Mouse (Mus musculus): ENCODE results near the gene B430306N03Rik.
"Not testable (repeated sequence)": the region's sequence is repeated elsewhere in the genome, so short reads cannot be mapped to it uniquely, and the experiment has no call there.

Gene B430306N03Rik

DNA sequence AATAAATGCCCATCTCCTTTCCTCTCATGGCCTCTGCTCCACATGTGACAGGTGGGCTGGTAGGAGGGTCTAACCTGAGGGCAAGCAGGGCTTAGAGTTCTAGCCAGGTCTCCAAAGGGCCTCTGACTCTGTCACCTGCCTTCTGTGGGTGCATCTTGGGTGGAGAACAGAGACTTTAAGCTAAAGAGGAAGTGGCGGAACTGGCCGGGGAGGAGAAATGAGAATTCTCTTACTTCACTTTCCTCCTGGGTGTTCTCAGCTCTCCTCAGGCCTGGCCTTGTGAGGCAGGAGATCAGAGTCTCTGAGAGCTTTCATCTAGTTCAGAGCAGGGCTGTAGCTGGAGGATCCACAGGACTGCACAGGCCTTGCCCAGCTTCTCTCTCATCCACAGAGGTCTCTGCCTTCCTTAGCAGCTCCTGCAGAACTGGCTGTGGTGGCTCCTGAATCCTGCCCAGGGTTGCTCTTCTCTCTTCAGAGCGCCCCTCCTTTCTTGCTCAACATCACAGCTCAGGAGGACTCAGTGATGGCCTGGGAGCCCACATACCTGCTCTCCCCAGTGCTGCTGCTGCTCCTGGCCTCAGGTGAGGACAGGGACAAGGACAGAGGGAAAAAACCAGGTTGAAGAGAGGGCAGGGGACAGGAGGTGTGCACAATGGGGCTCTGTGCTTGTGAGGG lies at the start of gene B430306N03Rik:
Gene B430306N03Rik, plus strand, starts transcription at position 237 of the 675 bp plus-strand sequence.
- in situ Hi-C loops (cut with MboI; ENCODE audit: low sequenced_read_pairs) = not testable (repeated sequence)

DNA sequence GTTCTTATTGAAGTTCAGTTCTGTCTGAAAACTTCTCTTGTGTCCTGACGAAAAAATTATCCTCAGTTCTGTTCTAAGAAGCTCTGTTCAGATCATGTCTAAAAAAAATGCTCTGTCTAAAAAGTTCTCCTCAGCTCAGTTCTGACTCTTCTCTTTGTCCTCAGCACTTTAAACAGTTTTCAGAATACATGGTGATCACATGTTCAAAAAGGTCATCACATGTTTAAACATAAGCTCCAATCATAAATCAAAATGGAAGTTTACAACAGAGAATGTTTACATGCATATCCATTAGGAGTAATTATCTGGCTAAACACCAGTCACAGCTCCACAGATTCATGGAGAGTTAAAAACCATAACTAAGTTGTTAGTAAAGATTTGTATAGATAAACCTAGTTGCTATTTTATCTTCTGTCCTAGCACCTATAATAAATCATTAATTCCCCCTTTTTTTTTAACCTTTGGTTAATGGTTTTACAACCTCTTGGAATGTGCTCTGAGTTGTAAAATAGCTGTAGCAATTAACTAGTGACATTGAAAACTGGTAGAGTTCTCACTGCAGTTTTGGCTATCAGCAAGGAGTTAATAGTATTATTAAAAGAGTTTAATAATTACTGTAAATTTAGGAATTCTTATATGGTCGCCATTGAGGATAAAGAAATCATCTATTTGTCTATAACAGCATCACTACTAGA lies 49.2 kb upstream of the B430306N03Rik start:
- in situ Hi-C loops (cut with MboI; ENCODE audit: low sequenced_read_pairs) = no loop called here

- in situ Hi-C loops (cut with MboI; ENCODE audit: low sequenced_read_pairs) = no loop called here
Observed at GRCm38 (mm10) chr17:48267591-48267990, 48.4 kb upstream of the B430306N03Rik start.

DNA sequence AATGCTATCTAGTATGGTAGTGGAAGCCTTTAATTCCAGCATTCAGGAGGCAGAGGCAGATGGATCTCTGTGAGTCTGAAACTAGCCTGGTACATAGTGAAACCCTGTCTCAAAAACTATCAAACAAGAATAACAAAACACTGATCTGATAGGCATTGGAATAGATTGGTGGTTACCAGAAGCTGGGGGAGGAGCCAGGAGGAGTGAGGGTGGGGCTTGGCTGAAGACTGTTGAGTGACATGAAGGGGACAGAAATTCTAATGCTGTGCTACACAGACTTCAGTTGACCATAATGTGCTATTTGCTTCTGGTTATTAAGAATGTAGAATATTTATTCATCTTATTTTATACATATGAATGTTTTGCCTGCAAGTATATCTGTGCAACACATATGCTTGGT lies 47.7 kb upstream of the B430306N03Rik start:
- in situ Hi-C loops (cut with MboI; ENCODE audit: low sequenced_read_pairs) = no loop called here

GRCm38 (mm10) chr17:48269833-48270232 lies 46.1 kb upstream of the B430306N03Rik start:
- in situ Hi-C loops (cut with MboI; ENCODE audit: low sequenced_read_pairs) = loop anchor here (5.0 kb wide), 1 partner anchor 67 kb away; no protein-coding TSS in a partner anchor

DNA sequence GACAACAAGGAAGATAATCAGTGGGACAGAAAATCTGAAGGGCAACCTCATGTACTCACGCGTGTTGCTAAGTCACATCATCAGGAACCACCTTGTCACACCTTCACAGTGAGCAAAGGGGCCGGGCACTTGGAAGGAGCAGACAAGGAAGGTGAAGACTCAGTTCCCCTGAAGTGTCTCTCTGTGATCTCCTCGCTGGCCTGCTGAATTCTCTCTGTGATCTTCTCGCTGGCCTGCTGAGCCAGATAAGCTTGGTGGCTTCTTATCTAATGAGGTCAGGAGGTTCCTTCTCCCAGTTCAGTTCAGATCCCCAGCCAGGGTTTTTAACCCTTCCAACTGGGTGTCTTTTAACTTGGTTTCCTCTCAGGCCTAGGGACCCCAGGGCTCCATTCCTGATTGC lies 43.8 kb upstream of the B430306N03Rik start:
- in situ Hi-C loops (cut with MboI; ENCODE audit: low sequenced_read_pairs) = loop anchor here (5.0 kb wide), 1 partner anchor 65 kb away; no protein-coding TSS in a partner anchor

DNA sequence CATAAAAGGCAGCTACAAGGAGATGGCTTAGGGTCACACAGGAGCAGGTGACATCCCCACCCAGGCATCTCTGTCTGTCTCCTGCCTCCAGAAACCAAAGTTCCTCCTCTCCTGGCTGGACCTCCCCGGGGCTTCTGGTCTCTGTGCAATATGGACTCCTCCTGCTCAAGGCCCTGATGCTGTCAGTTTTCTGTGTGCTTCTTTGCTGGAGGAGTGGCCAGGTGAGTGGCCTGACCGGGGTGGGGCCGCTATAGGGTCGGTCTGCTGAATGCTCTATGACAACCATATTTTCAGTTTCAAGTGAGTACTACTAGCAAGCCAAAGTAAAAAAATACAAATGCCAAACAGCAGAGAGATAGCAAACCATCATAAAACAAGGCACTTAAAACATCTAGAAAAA lies 43.3 kb upstream of the B430306N03Rik start:
- in situ Hi-C loops (cut with MboI; ENCODE audit: low sequenced_read_pairs) = loop anchor here (5.0 kb wide), 1 partner anchor 65 kb away; no protein-coding TSS in a partner anchor

DNA sequence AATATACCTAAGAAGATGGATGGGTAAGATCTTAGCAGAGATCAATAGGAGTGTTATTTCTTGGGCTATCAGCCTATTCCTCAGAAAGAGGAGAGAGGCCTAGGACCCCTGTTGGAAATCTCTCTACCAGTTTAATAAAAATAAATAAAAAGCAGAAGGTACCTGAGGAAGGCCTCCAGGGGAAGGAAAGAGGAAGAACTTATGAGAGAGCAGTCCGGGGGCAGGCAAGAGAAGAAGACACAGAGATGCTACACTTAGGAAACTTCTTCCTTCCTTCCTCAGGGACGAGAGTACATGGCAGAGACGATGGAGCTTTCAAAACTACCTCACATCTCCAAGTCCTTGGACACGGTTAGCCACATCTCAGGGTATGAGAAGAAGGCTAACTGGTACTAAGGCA lies 41.8 kb upstream of the B430306N03Rik start:
- in situ Hi-C loops (cut with MboI; ENCODE audit: low sequenced_read_pairs) = loop anchor here (5.0 kb wide), 1 partner anchor 63 kb away; no protein-coding TSS in a partner anchor

GRCm38 (mm10) chr17:48274885-48275284 lies 41.1 kb upstream of the B430306N03Rik start:
- in situ Hi-C loops (cut with MboI; ENCODE audit: low sequenced_read_pairs) = loop anchor here (5.0 kb wide), 1 partner anchor 62 kb away; no protein-coding TSS in a partner anchor

DNA sequence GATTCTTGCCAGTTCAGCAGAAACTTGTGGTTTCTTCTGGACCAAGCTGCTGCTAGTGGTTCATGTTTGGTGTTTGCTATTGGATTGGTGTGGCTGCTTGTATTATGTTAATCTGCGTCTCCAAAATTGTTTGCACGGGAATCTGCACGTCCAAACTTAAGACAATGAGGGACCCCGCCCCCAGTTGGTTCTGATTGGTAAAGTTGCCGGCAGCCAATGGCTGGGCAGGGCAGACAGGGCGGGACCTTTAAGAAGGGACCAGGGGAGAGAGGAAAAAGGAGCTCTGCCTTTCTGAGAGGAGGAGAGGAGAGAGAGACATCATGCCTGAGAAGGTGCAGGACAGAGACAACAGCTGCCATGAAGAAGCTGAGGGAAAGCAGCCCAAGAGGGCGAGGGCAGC lies 40.2 kb upstream of the B430306N03Rik start:
- in situ Hi-C loops (cut with MboI; ENCODE audit: low sequenced_read_pairs) = no loop called here

DNA sequence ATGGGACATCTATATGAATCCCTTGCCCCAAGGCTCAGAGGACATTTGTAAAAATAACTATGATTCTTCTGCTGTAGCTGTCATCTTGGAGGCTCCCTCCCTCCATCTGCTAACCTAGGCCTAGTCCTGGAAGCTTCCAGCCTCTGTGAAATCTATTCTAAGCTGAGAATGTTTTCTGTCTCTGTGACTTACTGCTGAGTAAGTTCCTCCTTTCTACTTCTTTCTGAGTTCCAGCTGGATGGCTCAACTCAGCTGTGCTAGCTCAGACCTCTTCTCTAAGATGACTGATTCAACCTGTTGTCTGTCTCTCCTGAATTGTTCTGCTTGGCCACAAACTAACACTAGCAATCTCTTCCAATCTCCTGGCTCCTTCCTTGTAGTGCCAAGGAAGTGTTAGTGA lies 37.6 kb upstream of the B430306N03Rik start:
- in situ Hi-C loops (cut with MboI; ENCODE audit: low sequenced_read_pairs) = no loop called here

- in situ Hi-C loops (cut with MboI; ENCODE audit: low sequenced_read_pairs) = no loop called here
Observed at GRCm38 (mm10) chr17:48279002-48279401, 36.9 kb upstream of the B430306N03Rik start.

DNA sequence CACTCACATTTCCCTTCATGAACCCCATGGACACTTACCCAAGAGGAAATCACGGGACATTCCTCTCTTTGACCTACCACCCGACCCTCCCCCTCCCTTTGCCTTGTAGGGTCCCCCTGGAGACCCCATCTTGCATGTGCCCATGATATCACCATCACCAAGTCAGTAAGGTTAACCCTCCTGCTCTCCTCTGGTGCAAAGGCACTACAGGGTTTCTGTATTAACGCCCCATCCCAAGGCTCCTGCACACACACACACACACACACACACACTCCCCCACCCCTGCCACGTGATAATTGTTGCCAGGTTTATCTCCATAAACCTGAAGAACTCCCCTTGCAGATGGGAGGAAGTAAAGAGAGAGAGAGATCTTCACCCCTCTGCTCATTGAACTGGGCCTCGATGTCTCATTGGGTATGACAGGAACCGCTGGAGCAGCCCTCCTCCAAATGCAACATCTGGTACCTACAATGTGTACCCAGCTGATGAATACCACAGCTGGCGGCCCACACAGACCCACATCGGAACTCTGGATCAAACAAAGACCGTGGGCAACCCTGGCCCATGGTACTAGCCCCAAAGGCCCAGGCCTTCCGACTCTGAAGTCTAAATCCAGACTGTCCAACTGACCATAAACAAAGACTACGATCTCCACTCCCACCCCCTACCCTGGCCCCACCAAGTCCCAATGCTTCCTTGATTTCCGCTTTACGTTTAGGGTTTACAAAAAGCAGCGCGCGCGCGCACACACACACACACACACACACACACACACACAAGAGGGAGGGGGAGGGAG lies 34.8 kb upstream of the B430306N03Rik start:
- in situ Hi-C loops (cut with MboI; ENCODE audit: low sequenced_read_pairs) = no loop called here

- in situ Hi-C loops (cut with MboI; ENCODE audit: low sequenced_read_pairs) = no loop called here
Observed at GRCm38 (mm10) chr17:48281739-48282085, 34.2 kb upstream of the B430306N03Rik start.

GRCm38 (mm10) chr17:48286765-48287164 lies 29.2 kb upstream of the B430306N03Rik start:
- in situ Hi-C loops (cut with MboI; ENCODE audit: low sequenced_read_pairs) = no loop called here

- in situ Hi-C loops (cut with MboI; ENCODE audit: low sequenced_read_pairs) = no loop called here
Observed at GRCm38 (mm10) chr17:48287276-48287675, 28.7 kb upstream of the B430306N03Rik start.

GRCm38 (mm10) chr17:48293500-48294194 lies 22.3 kb upstream of the B430306N03Rik start:
- in situ Hi-C loops (cut with MboI; ENCODE audit: low sequenced_read_pairs) = no loop called here

DNA sequence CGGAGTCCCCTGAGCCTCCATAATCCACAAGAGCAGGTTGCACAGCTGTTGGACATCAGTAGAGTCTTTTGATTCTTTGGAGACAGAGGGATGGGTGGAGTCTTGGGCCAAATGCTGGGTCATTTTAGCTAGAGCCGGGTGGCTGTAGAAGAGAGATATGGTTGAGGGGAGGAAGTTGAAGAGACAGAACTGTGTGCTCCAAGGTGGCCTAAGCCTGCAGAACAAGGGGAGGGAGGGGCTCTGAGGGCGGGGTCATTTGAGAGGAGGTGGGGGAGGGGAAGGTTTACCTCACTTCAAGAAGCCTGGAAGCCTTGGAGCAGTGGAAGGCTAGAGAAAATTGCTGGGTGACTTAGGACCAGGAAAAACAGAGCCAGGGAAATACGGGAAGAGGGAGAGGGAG lies 16.7 kb upstream of the B430306N03Rik start, which contains the start of gene Treml2:
Gene Treml2, plus strand, starts transcription at position 296 of the 400 bp plus-strand sequence.
- in situ Hi-C loops (cut with MboI; ENCODE audit: low sequenced_read_pairs) = no loop called here

DNA sequence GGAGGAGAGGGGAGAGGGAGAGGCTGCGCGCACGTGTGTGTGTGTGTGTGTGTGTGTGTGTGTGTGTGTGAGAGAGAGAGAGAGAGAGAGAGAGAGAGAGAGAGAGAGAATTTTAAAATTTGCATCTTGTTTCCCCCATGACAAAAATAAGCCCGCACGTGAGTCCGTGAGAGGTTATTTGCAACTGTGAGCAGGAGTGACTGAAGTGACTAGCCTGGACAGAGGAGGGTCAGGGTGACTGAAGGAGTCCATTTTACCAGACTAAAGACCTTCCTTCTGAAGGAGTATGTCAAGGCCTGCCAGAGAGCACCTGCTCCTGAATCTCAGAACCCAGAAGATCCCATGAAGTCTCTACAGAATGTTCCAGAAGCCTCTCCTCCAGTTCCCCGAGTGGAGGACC lies 16.2 kb upstream of the B430306N03Rik start:
- in situ Hi-C loops (cut with MboI; ENCODE audit: low sequenced_read_pairs) = no loop called here

GRCm38 (mm10) chr17:48300199-48300598 lies 15.7 kb upstream of the B430306N03Rik start:
- in situ Hi-C loops (cut with MboI; ENCODE audit: low sequenced_read_pairs) = no loop called here

- in situ Hi-C loops (cut with MboI; ENCODE audit: low sequenced_read_pairs) = no loop called here
Observed at GRCm38 (mm10) chr17:48300861-48301260, 15.1 kb upstream of the B430306N03Rik start.
